Mouse (Mus musculus) midbrain, embryonic 10.5 days (tissue): ENCODE results near the gene Naip2. TPM values are rescaled to one million over a fixed set of nuclear protein-coding genes. Genes with fewer than 3 reads are reported as not detected.
"Not testable (repeated sequence)": the region's sequence is repeated elsewhere in the genome, so short reads cannot be mapped to it uniquely, and the experiment has no call there.

Experiments
- DNase-seq: peaks from one replicate; pipeline ENCODE4 v3.0.0-alpha.2; 2017; ENCODE audit warnings: low spot score
- H3K27ac ChIP-seq: fragments of 300-500 bp; sonication (generic); replicated peaks from 2 replicates; pipeline ENCODE4 v1.5.1; 2016; ENCODE audit warnings: mild to moderate bottlenecking
- H3K27me3 ChIP-seq: fragments of 300-500 bp; sonication (generic); 2 replicates; pipeline ENCODE4 v1.6.1; 2016; ENCODE audit warnings: low read depth, mild to moderate bottlenecking; ENCODE audit not compliant: poor library complexity, severe bottlenecking
- H3K36me3 ChIP-seq: fragments of 300-500 bp; sonication (generic); 2 replicates; pipeline ENCODE4 v1.6.1; 2016; ENCODE audit warnings: mild to moderate bottlenecking, moderate library complexity
- H3K4me1 ChIP-seq: fragments of 300-500 bp; sonication (generic); 2 replicates; pipeline ENCODE4 v1.6.1; 2016
- H3K4me3 ChIP-seq: fragments of 300-500 bp; sonication (generic); 2 replicates; pipeline ENCODE4 v1.5.1; 2016; ENCODE audit warnings: mild to moderate bottlenecking, moderate library complexity
- H3K9me3 ChIP-seq: fragments of 300-500 bp; sonication (generic); replicated peaks from 2 replicates; pipeline ENCODE4 v1.6.1; 2016; ENCODE audit warnings: mild to moderate bottlenecking
- WGBS: fragments of 180-500 bp; shearing (Covaris S2); methylation state at CpG from one replicate; pipeline ENCODE4 v1.1.7; 2016; 5-methylcytosine and 5-hydroxymethylcytosine counted together
- polyA plus RNA-seq: library from polyadenylated mRNA; unstranded; fragments of >200 nt; fragmentation: Nextera tagmentation; extraction: Ambion mirVana; gene quantifications from 2 replicates; pipeline ENCODE4 v1.2.1, GENCODE M21; 2016

Naip2 gene
- polyA plus RNA-seq, 1 experiment from 2014 or later, result 0.16 TPM

DNA sequence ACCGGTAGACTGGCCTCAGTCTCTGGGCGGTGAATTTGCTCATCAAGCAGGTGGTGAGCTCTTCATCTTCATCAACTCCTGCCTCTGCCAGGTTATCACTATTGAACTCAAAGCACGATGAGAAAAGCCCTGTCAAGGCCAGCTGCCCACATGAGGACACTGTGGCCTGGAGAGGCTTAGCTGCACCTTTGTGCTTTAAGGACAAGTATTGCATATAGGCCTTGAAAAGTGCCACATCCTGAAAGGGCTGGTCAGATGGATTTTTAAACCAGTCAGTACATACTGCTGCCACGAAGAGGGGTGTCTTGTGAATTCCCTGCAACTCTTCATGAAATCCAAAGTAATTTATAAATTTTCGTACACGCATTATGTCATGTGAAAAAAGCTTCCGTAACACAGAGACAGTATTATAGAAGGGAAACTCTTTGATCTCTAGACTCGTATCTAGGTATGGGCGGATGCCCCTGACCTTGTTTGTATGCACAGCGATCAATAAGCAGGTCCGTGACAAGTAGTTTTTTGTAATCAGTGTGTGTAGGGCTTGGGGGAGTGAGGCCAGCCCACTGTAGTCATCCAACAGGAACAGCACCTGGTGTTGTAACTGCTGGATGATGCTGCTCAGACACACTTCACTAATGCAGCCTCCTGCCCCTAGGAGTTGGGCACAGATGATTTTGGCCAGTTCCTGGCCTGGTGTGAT lies 40.6 kb downstream of the Naip2 start:
- not testable (repeated sequence) for DNase-seq, H3K27ac ChIP-seq, H3K36me3 ChIP-seq, H3K9me3 ChIP-seq, H3K4me1 ChIP-seq, H3K27me3 ChIP-seq, H3K4me3 ChIP-seq
- 89% methylated on average over 11 of the region's 11 CpGs for WGBS

DNA sequence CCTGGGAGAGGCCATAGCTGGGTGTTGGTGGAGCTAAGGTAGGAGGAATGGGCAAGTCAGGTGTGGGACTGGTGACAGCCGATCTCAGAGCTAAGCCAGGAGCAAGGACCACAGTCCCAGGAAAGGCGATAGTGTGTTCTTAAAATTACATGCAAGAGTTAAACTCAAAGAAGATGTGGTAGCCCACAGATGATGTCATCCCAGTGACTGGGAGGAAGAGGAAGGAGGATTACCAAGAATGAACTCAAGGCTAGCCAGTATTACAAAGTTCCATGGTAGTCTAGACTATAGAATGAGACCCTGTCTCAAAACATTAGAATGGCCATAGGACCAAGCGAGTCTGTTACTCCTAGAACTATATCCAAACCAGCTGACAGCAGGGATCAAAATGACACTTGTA lies 45.3 kb downstream of the Naip2 start:
- 89% methylated on average over 3 of the region's 3 CpGs for WGBS
- no peaks in the 10 kb centered on the region for H3K9me3 ChIP-seq
- H3K4me3 ChIP-seq, result no peak overlapping the region
- DNase-seq, result no peak
- H3K27ac ChIP-seq, result no peak overlapping the region
- no peaks in the 10 kb centered on the region for H3K27me3 ChIP-seq
- H3K4me1 ChIP-seq, result no peaks in the 10 kb centered on the region
- no peaks in the 10 kb centered on the region for H3K36me3 ChIP-seq

DNA sequence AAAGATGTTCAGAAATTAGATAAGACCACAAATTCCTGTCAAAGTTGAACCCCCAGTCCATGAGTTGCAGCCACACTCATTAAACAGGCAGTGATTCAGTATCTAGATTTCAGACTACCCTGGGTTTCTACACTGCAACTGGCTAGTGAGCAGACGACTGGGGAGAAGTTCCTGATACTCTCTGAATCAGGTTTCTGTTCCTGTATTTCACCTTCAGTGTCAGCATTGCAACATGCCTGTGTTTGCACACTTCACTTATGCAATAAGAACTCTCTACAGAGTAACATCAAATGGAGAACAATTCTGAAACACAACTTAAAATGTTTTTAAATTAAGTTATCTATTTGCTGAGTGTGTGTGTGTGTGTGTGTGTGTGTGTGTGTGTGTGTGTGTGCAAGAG lies 49.2 kb downstream of the Naip2 start:
- no peaks in the 10 kb centered on the region for H3K9me3 ChIP-seq
- H3K36me3 ChIP-seq, result no peaks in the 10 kb centered on the region
- no peak for DNase-seq
- no peak overlapping the region for H3K27ac ChIP-seq
- no peak overlapping the region for H3K4me3 ChIP-seq
- H3K27me3 ChIP-seq, result no peaks in the 10 kb centered on the region
- H3K4me1 ChIP-seq, result no peaks in the 10 kb centered on the region
- 74% methylated on average over 1 of the region's 1 CpGs for WGBS

DNA sequence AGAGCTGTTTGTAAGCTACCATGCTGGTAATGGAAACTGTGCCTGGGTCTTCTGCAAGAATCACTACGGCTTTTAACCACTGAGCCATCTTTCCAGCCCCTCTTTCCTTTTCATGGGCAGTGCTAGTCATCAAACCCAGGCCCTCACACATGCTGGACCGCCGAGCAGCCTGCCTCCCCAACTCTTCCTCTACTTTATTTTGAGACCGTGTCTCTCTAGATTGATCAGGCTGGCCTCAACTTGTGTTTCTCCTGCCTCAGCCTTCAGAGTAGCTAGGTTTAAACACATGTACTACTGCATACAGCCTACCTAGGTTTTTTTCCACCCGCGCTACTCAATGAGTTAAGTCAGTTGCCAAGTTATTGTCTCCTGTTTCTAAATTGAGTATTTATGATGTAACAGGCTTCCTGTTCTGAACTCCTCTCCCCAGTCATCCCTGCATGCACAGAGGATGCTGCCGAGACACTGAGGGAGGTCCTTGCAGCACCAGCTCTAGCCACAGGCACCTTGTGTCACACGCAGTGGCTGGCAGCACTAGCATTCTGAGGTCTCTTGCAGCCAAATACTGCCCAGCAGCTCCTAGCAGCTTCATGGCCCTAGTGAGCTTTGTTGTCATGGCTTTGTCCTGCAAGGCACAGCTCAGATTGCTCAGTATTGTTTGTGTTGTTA lies 60.1 kb downstream of the Naip2 start:
- H3K9me3 ChIP-seq, result no peaks in the 10 kb centered on the region
- DNase-seq, result no peak
- no peak overlapping the region for H3K4me3 ChIP-seq
- no peaks in the 10 kb centered on the region for H3K27me3 ChIP-seq
- 84% methylated on average over 8 of the region's 8 CpGs for WGBS
- no peak overlapping the region for H3K27ac ChIP-seq
- H3K36me3 ChIP-seq, result peaks cover 25% of the 10 kb centered on the region
- no peaks in the 10 kb centered on the region for H3K4me1 ChIP-seq

DNA sequence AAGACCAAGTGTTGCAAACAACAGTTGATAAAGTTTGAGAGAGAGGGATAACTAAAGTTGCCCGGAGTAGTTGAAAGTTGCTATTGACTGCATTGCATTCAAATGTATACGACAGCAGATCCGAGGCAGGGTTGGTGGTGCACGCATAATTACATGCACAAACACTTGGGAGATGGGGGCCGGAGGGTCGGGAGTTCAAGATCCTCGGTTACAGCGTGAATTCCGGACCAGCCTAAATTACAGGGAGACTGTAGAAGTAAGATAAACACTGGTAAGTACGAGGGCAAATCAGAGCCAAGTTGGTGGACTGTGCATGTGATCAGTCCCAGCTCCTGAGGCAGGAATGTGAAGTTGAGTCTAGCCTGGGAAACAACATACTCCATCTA lies 76.6 kb downstream of the Naip2 start:
- WGBS, result 3% methylated on average over 10 of the region's 10 CpGs
- peak overlapping the region; percentile 86 for H3K27ac ChIP-seq
- no peak for DNase-seq

DNA sequence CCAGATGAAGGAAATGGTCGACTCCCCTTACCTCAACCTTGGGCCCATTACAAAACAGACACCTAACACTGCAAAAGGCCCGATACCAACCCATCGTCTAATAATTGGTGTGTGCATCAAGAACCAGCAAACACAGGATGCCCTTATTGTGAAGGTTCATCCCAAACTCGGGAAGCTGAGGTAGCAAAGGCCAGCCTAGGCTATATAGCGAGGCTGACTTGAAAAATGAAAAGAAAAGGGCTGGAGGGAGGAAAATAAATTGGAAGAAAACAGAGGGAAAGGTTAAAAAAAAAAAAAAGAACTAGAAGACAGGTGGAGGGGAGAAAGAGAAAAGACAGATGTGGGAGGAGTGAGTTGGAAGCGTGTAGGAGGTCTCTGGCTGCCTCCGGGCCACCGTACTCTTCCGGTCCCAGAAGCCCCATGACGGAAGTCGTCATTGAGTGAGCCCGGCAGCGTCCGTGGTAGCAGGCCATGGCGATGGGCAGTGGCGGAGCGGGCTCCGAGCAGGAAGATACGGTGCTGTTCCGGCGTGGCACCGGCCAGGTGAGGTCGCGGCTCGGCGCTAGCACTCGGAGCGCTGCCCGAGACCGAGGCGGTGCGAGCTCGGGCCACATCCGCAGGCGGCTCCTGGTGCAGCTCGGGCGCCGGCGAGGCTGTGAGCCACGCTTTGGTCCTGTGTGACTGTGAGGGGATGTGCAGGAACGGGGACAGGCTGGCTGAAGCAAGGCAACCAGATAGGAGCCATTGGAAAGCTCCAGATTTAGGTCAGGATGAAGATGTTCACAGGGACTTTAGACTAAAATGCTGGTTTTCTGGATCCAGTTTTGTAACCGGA lies 77.3 kb downstream of the Naip2 start, which contains the start of gene Smn1:
Gene Smn1, plus strand, starts transcription at position 430 of the 835 bp plus-strand sequence.
- H3K4me1 ChIP-seq, result peaks cover 15% of the 10 kb centered on the region
- peak; percentile 91 for DNase-seq
- no peaks in the 10 kb centered on the region for H3K9me3 ChIP-seq
- peak within 1 kb of the TSS; percentile 86 for H3K27ac ChIP-seq
- 4% methylated on average over 42 of the region's 42 CpGs for WGBS
- peak within 1 kb of the TSS; percentile 98 for H3K4me3 ChIP-seq
- H3K27me3 ChIP-seq, result no peaks in the 10 kb centered on the region
- H3K36me3 ChIP-seq, result peaks cover 31% of the 10 kb centered on the region

More for the DNA sequence above, 76.6 kb downstream of the Naip2 start:
- Histone ChIP-seq H3K4me1 (peaks cover 15% of the 10 kb centered on the region), H3K36me3 (peaks cover 37% of the 10 kb centered on the region), H3K4me3 (peak overlapping the region; percentile 98), H3K9me3 (no peaks in the 10 kb centered on the region), H3K27me3 (no peaks in the 10 kb centered on the region)

DNA sequence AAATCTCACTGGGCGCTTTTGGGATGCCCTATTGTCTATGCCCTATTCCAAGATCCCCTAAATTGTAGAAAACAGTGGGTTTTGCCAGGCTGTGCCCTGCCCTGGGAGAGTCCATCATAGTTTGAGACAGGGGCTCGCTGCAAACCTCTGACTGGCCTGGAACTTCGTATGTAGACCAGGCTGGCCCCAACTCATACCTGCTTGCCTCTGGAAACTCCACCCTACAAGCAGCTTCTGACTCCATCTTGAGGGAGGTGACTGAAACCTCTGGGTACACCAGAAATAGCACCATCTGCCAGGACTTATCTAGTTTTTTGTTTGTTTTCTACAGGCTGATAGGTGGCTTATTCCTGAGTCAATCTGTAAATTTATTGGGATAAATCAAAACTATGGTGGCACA lies 77.9 kb downstream of the Naip2 start:
- peak overlapping the region; percentile 98 for H3K4me3 ChIP-seq
- H3K27me3 ChIP-seq, result no peaks in the 10 kb centered on the region
- no peak for DNase-seq
- peak overlapping the region; percentile 86; the same call in 1 of the 2 replicates for H3K27ac ChIP-seq
- H3K9me3 ChIP-seq, result no peaks in the 10 kb centered on the region
- 89% methylated on average over 3 of the region's 3 CpGs for WGBS
- H3K4me1 ChIP-seq, result peaks cover 15% of the 10 kb centered on the region
- peaks cover 24% of the 10 kb centered on the region for H3K36me3 ChIP-seq

DNA sequence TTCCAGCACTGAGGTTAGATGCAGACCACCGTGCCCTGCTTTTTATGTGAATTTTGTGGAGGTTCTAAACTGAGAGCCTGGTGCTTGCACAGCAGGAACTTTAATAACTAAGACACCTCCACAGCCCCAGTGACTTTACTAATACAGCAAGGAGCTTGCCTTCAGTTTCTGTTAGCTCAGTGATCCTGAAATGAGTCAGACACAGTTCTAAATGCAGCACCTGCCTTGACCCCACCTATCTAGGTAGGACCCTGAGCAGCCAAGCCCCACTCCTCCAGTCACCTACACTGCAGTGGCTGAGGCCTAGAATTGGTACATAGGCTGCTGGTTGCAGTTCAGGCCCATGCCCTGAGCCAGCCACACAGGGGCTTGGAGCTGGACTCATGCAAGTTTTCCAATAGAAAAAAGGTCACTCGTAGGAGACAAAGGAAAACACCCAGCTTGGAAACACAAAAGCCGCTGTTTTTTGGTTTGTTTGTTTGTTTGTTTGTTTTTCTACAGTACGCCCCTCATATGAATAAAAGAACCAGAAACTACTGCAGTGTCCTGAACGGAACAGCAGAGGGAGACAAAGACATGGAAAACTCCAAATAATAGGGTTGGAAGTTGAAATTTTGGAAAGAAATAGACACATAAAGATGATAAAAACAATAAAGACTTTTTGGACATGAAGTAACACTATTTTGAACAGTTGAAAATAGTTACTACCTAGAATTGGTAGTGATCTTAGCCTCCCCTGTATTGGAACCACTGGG lies 89.5 kb downstream of the Naip2 start:
- Histone ChIP-seq H3K27ac (no peak overlapping the region), H3K36me3 (peaks cover 28% of the 10 kb centered on the region), H3K9me3 (no peaks in the 10 kb centered on the region), H3K4me1 (peaks cover 17% of the 10 kb centered on the region), H3K4me3 (no peak overlapping the region), H3K27me3 (no peaks in the 10 kb centered on the region; the same call in 1 of the 2 replicates)
- DNase-seq, result no peak
- WGBS, result 53% methylated on average over 5 of the region's 5 CpGs

DNA sequence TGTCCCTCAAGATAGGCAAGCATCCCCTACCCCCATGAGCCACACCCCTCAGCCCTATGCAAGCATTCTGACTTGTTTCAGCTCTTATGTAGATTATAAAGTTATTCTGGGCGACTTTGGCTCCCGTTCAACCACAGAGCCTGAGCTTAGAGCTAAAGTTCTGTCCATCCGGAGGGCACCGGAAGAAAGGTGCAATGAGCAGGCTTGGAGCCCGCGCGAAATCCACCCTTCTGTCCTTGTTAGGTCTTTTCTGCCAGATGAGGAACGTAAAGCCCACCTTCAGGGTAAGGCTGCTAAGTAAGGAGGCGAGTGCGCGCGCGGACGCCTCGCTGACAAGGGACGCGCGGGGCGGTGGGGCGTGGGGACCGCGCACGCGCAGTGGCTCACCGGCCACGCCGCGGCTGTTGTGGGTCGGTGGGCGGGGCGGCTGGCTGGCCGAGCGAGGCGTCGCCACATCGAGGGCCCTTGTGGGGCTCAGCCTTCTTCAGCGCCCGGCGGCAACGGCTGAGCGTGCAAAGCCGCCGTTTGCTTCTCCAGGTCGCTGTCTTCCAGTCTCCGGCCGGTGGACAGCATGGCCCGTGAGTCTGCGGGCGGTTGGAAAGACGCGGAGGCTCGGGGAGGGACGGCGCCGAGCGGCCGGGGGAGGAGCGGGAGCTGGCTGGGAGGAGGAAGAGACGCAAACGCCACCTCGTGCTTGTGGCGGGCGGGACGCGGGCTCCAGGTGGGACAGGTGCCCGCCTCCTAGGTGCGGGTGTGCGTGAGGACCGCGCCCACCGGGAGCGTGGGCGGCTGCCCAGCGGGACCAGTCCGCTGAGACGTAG lies 94.0 kb downstream of the Naip2 start, which contains the start of gene Serf1:
Gene Serf1, plus strand, starts transcription at position 361 of the 821 bp plus-strand sequence.
- Histone ChIP-seq H3K4me3 (peak within 1 kb of the TSS; percentile 69), H3K27me3 (no peaks in the 10 kb centered on the region; the same call in 1 of the 2 replicates), H3K27ac (peak within 1 kb of the TSS; percentile 85), H3K36me3 (0 out of 2 replicates have a peak, but pooled peaks cover 2% of the 10 kb centered on the region), H3K4me1 (peaks cover 26% of the 10 kb centered on the region), H3K9me3 (no peaks in the 10 kb centered on the region)
- WGBS, result 1% methylated on average over 76 of the region's 76 CpGs
- DNase-seq, result peak; percentile 85

DNA sequence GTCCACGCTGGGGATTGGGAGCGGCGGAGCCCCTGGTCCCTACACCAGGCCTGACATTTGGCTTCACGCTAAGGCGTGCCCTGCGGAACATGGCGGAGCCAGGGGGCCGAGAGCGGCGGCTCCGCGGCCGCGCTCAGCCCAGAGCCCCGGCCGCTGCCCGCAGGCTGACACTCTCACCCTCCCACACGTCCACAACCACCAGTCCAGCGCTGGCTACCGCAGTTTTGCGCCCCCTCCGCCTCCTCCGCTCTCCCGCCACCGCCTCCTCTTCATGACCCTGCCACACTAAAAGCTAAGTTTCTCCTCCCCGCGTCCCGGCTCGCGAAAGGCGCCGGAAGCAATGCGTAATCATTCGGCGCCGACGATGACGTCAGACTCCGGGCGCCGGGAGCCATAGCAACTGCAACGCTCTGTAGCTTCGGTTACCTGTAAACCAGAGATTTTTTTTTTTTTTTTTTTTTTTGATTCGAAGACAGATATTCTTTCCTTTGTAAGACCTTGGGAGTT lies 98.1 kb downstream of the Naip2 start, which contains the start of gene Bdp1:
Gene Bdp1, minus strand, starts transcription at position 323 of the 507 bp plus-strand sequence.
- H3K27me3 ChIP-seq, result no peaks in the 10 kb centered on the region; the same call in 1 of the 2 replicates
- peak; percentile 92 for DNase-seq
- H3K36me3 ChIP-seq, result peaks cover 3% of the 10 kb centered on the region
- H3K27ac ChIP-seq, result peak within 1 kb of the TSS; percentile 92
- H3K4me3 ChIP-seq, result peak within 1 kb of the TSS; percentile 99
- H3K4me1 ChIP-seq, result peaks cover 37% of the 10 kb centered on the region
- no peaks in the 10 kb centered on the region for H3K9me3 ChIP-seq
- WGBS, result under 1% methylated on average over 44 of the region's 44 CpGs

DNA sequence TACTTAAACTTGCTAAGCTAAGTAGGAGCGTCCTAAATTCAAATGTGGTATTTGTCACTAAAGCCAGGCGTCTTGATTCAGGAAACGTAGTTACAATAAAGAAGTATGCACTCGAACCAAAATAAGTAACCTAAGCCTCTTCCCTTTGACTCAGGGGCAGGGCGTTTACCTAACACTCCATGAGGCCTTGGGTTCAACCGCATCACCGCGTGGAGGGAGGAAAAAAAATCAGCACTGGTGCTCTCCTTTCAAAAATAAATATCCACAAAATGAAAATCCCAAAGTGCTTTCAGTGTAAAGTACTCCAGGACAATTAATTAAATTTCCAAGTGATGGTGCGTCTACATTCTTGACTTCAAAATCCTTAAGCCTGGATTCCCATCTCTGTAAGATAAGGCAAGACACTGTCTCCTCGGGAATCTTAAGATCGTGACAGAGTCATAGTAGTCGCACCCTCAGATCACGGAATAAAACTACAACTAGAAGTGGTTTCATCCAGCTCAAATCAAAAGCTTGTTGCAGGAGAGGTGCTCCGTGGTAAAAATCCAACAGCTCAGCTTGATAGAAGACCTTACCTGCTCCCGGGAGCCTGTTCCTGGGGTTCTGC lies 98.7 kb downstream of the Naip2 start:
- Histone ChIP-seq H3K4me3 (peak overlapping the region; percentile 99), H3K36me3 (peaks cover 9% of the 10 kb centered on the region), H3K9me3 (no peaks in the 10 kb centered on the region), H3K27ac (peak overlapping the region; percentile 92), H3K27me3 (no peaks in the 10 kb centered on the region), H3K4me1 (peaks cover 30% of the 10 kb centered on the region)
- DNase-seq, result no peak
- 10% methylated on average over 15 of the region's 15 CpGs for WGBS
